In genomic region chr7:80371041-80371751, GRCm38 (mm10) we compare ENCODE assay signal across 8 mouse cellular contexts. TPM values are rescaled to one million over a fixed set of nuclear protein-coding genes. Genes with fewer than 3 reads are reported as not detected.
DNase-seq lines count a peak whose midpoint lies in the region; ATAC-seq and TF ChIP-seq lines count a peak whose summit lies in the region.

Gene Man2a2 (minus strand): TSS chr7:80371375.

- peak; percentile 82 for TF ChIP-seq CTCF in spleen, adult 2 months (IDR thresholded peaks at IDR 0.05; ENCODE audit: extremely low read depth, insufficient read depth, insufficient read length, insufficient replicate concordance)

- no peaks in the 10 kb centered on the region for H3K9me3 ChIP-seq in erythroblast, embryonic 14.5 days (ENCODE audit: control insufficient read depth, low read length)
- H3K9me3 ChIP-seq in embryonic facial prominence, embryonic 12.5 days = no peaks in the 10 kb centered on the region
- H3K9me3 ChIP-seq in limb, embryonic 15.5 days = no peaks in the 10 kb centered on the region
- H3K9me3 ChIP-seq in midbrain, embryonic 16.5 days (replicated peaks; ENCODE audit: control insufficient read depth, low read length, poor library complexity, severe bottlenecking) = no peaks in the 10 kb centered on the region

- DNase-seq in heart, adult 9 months (ENCODE audit: low spot score in 2 of 2) = peak; percentile 77 to 78
- DNase-seq in kidney, adult 9 months = peak; percentile 62
- DNase-seq in spleen, adult 2 months (ENCODE audit: low read depth in 1 of 2, low spot score in 2 of 2) = peak in 1 of 2 experiments; percentile 78

- TF ChIP-seq POLR2A in spleen, adult 2 months (IDR thresholded peaks at IDR 0.05; ENCODE audit: low read depth, low read length) = no peak

- H3K27ac ChIP-seq in embryonic facial prominence, embryonic 12.5 days = peak within 1 kb of the TSS; percentile 90
- H3K27ac ChIP-seq in limb, embryonic 15.5 days = peak within 1 kb of the TSS; percentile 88
- peak within 1 kb of the TSS; percentile 87 for H3K27ac ChIP-seq in midbrain, embryonic 16.5 days (ENCODE audit: low read length)
- H3K27ac ChIP-seq in spleen, adult 2 months (ENCODE audit: insufficient read depth, low read length) = peak within 1 kb of the TSS; percentile 77

- peak within 1 kb of the TSS; percentile 67 for H3K4me2 ChIP-seq in embryonic facial prominence, embryonic 12.5 days (replicated peaks)
- H3K4me2 ChIP-seq in limb, embryonic 15.5 days = peak within 1 kb of the TSS; percentile 77
- peak within 1 kb of the TSS; percentile 66 for H3K4me2 ChIP-seq in midbrain, embryonic 16.5 days (ENCODE audit: low read length)

- under 1% methylated on average over 84 of the region's 86 CpGs for WGBS in embryonic facial prominence, embryonic 12.5 days
- under 1% methylated on average over 59 of the region's 86 CpGs for WGBS in limb, embryonic 15.5 days
- 1% methylated on average over 51 of the region's 86 CpGs for WGBS in midbrain, embryonic 16.5 days
- WGBS in spleen, adult 2 months = under 1% methylated on average over 64 of the region's 86 CpGs

- peak within 1 kb of the TSS; percentile 65 for H3K4me3 ChIP-seq in erythroblast, embryonic 14.5 days (replicated peaks)
- H3K4me3 ChIP-seq in embryonic facial prominence, embryonic 12.5 days = peak within 1 kb of the TSS; percentile 79
- peak within 1 kb of the TSS; percentile 89 for H3K4me3 ChIP-seq in limb, embryonic 15.5 days
- H3K4me3 ChIP-seq in midbrain, embryonic 16.5 days (ENCODE audit: low read depth, low read length) = peak within 1 kb of the TSS; percentile 86
- H3K4me3 ChIP-seq in spleen, adult 2 months (ENCODE audit: extremely low read depth, insufficient read depth, insufficient read length) = peak within 1 kb of the TSS; percentile 74

- peaks cover 14% of the 10 kb centered on the region for H3K4me1 ChIP-seq in erythroblast, embryonic 14.5 days (ENCODE audit: control insufficient read depth)
- peaks cover 15% of the 10 kb centered on the region for H3K4me1 ChIP-seq in embryonic facial prominence, embryonic 12.5 days
- H3K4me1 ChIP-seq in limb, embryonic 15.5 days = peaks cover 16% of the 10 kb centered on the region
- peaks cover 19% of the 10 kb centered on the region for H3K4me1 ChIP-seq in midbrain, embryonic 16.5 days (ENCODE audit: control insufficient read depth, insufficient read depth, low read length)
- peaks cover 28% of the 10 kb centered on the region; the same call in 1 of the 2 replicates for H3K4me1 ChIP-seq in spleen, adult 2 months (ENCODE audit: control insufficient read depth, insufficient read depth, insufficient read length)

- H3K27me3 ChIP-seq in erythroblast, embryonic 14.5 days (ENCODE audit: control insufficient read depth) = peaks cover 43% of the 10 kb centered on the region
- no peaks in the 10 kb centered on the region for H3K27me3 ChIP-seq in embryonic facial prominence, embryonic 12.5 days
- H3K27me3 ChIP-seq in limb, embryonic 15.5 days = no peaks in the 10 kb centered on the region
- H3K27me3 ChIP-seq in midbrain, embryonic 16.5 days (ENCODE audit: control insufficient read depth, insufficient read depth, low read depth, low read length) = no peaks in the 10 kb centered on the region
- no peaks in the 10 kb centered on the region for H3K27me3 ChIP-seq in spleen, adult 2 months (ENCODE audit: control insufficient read depth, insufficient read depth, low read length)

- H3K9ac ChIP-seq in embryonic facial prominence, embryonic 12.5 days = peak within 1 kb of the TSS; percentile 81
- H3K9ac ChIP-seq in limb, embryonic 15.5 days = peak within 1 kb of the TSS; percentile 87
- H3K9ac ChIP-seq in midbrain, embryonic 16.5 days (ENCODE audit: low read depth, low read length) = peak within 1 kb of the TSS; percentile 95

- H3K36me3 ChIP-seq in erythroblast, embryonic 14.5 days (ENCODE audit: control insufficient read depth) = peaks cover 10% of the 10 kb centered on the region; the same call in 1 of the 2 replicates
- H3K36me3 ChIP-seq in embryonic facial prominence, embryonic 12.5 days = peaks cover 24% of the 10 kb centered on the region
- H3K36me3 ChIP-seq in limb, embryonic 15.5 days = peaks cover 23% of the 10 kb centered on the region
- peaks cover 16% of the 10 kb centered on the region for H3K36me3 ChIP-seq in midbrain, embryonic 16.5 days (ENCODE audit: control insufficient read depth, insufficient read depth, low read length)
- H3K36me3 ChIP-seq in spleen, adult 2 months (ENCODE audit: control insufficient read depth, insufficient read depth, low read length) = peaks cover 9% of the 10 kb centered on the region

- ATAC-seq in erythroblast, adult 5-6 weeks (replicated peaks; ENCODE audit: low FRiP score, poor library complexity, severe bottlenecking) = no peak
- ATAC-seq in embryonic facial prominence, embryonic 12.5 days (ENCODE audit: insufficient number of reproducible peaks, insufficient read depth, low FRiP score, low TSS enrichment) = peak; percentile 65
- ATAC-seq in limb, embryonic 15.5 days (ENCODE audit: insufficient number of reproducible peaks, low FRiP score, low TSS enrichment, low read depth) = peak; percentile 71
- peak; percentile 73 for ATAC-seq in midbrain, embryonic 16.5 days

RNA-seq across cellular contexts. Expression of gene Man2a2, which starts in this region (rescaled TPM):
- polyA plus RNA-seq in erythroblast, embryonic 14.5 days (2012) = 0.05 and 0.14 TPM in 2 replicates
- 3.6 and 7.5 TPM in 2 replicates for total RNA-seq in erythroblast, adult 5-6 weeks (2015; ENCODE audit: low replicate concordance)
- total RNA-seq in erythroblast, adult 5-6 weeks (2017; ENCODE audit: low replicate concordance) = 4.5 and 6.6 TPM in 2 replicates
- polyA plus RNA-seq in embryonic facial prominence, embryonic 12.5 days (2016; fragmentation: Nextera tagmentation; extraction: Ambion mirVana) = 31.0 and 31.6 TPM in 2 replicates
- 15.7 and 17.6 TPM in 2 replicates for polyA plus RNA-seq in limb, embryonic 15.5 days (2015; fragmentation: Nextera tagmentation; extraction: Ambion mirVana)
- polyA plus RNA-seq in midbrain, embryonic 16.5 days (2015; fragmentation: Nextera tagmentation; extraction: Ambion mirVana) = 25.2 and 25.8 TPM in 2 replicates
- 98.3 and 115 TPM in 2 replicates for polyA plus RNA-seq in spleen, adult 2 months (2012; rRNA removed)

Comparison
In these comparisons a context has a peak if more than half of its experiments do, and no peak if none do; other contexts are left out.
1. RNA of gene Man2a2 (polyA plus RNA-seq): 98.3 to 115 TPM in spleen, adult 2 months, 31.0 to 31.6 TPM in embryonic facial prominence, embryonic 12.5 days, 25.2 to 25.8 TPM in midbrain, embryonic 16.5 days and 15.7 to 17.6 TPM in limb, embryonic 15.5 days; 0.05 to 0.14 TPM in erythroblast, embryonic 14.5 days; every median in the first group is over 10 times any median in the second.
2. Peak in every context shown above with its lines, with median percentiles within 50 percentile points of each other: H3K4me3 ChIP-seq, H3K27ac ChIP-seq, H3K4me2 ChIP-seq and H3K9ac ChIP-seq.